Mouse (Mus musculus): Measurements from ENCODE around the gene Spata2l. TPM values are rescaled to one million over a fixed set of nuclear protein-coding genes. Genes with fewer than 3 reads are reported as not detected.
"Not testable (repeated sequence)": the region's sequence is repeated elsewhere in the genome, so short reads cannot be mapped to it uniquely, and the experiment has no call there.

Spata2l gene
- total RNA-seq, 2 experiments from 2014 or later: 3.7 to 4.2 TPM

GRCm38 (mm10) chr8:123197016-123197415 lies 39.0 kb downstream of the Spata2l start:
- not testable (repeated sequence) for DNase-seq

- no peak for DNase-seq
Observed at GRCm38 (mm10) chr8:123193771-123194170, 42.3 kb downstream of the Spata2l start.

- DNase-seq: no peak
Observed at GRCm38 (mm10) chr8:123191908-123192307, 44.1 kb downstream of the Spata2l start.

- peak; percentile 87 for DNase-seq
Observed at GRCm38 (mm10) chr8:123190678-123191077, 45.4 kb downstream of the Spata2l start.

GRCm38 (mm10) chr8:123188841-123189240 lies 47.2 kb downstream of the Spata2l start:
- no peak for DNase-seq

- DNase-seq: no peak
Observed at GRCm38 (mm10) chr8:123188006-123188405, 48.0 kb downstream of the Spata2l start.

- peak; percentile 57 for DNase-seq
Observed at GRCm38 (mm10) chr8:123185566-123186409, 50.2 kb downstream of the Spata2l start, which contains the start of gene Dpep1. TSS of gene Dpep1 (plus strand) at chr8:123186242.

- peak; percentile 50 for DNase-seq
Observed at GRCm38 (mm10) chr8:123181391-123181790, 54.6 kb downstream of the Spata2l start.

Other genes with a start within 250 kb of the Spata2l start
- 10 to 100 TPM; 85.2 to 86.3 TPM for gene Ankrd11, start 194.0 kb downstream of the Spata2l start, total RNA-seq (2021)
- 10 to 100 TPM; 68.5 to 76.5 TPM for gene Spg7, start 173.3 kb downstream of the Spata2l start, total RNA-seq (2021)
- 100 to 1,000 TPM; 641 to 660 TPM for gene Rpl13, start 133.9 kb downstream of the Spata2l start, total RNA-seq (2021)
- under 1 TPM; 0.14 to 0.16 TPM for gene Cpne7, start 118.9 kb downstream of the Spata2l start, total RNA-seq (2021)
- 1 to 10 TPM; 1.3 to 1.6 TPM for gene Sult5a1, start 77.9 kb downstream of the Spata2l start, total RNA-seq (2021)
- 10 to 100 TPM in 1 of 2 experiments, 1 to 10 TPM in 1; 7.5 to 11.6 TPM for gene Dpep1, start 50.0 kb downstream of the Spata2l start, total RNA-seq (2021)
- 10 to 100 TPM; 59.6 to 60.3 TPM for gene Chmp1a, start 23.5 kb downstream of the Spata2l start, total RNA-seq (2021)
- gene Spata33, start 23.4 kb downstream of the Spata2l start, total RNA-seq (2021): 10 to 100 TPM; 20.9 to 22.2 TPM
- gene Cdk10, start 11.4 kb downstream of the Spata2l start, total RNA-seq (2021): 10 to 100 TPM; 33.6 to 38.4 TPM
- 10 to 100 TPM; 14.4 to 14.8 TPM for gene Zfp276, start 18.0 kb upstream of the Spata2l start, total RNA-seq (2021)
- gene Vps9d1, start 18.1 kb upstream of the Spata2l start, total RNA-seq (2021): 10 to 100 TPM; 26.4 to 27.3 TPM
- gene Fanca, start 82.3 kb upstream of the Spata2l start, total RNA-seq (2021): 10 to 100 TPM; 16.7 to 22.9 TPM
- gene Spire2, start 96.5 kb upstream of the Spata2l start, total RNA-seq (2021): under 1 TPM; 0.38 to 0.61 TPM
- gene Tcf25, start 137.5 kb upstream of the Spata2l start, total RNA-seq (2021): 100 to 1,000 TPM; 174 to 178 TPM
- not detected for gene Mc1r, start 170.9 kb upstream of the Spata2l start, total RNA-seq (2021)
- gene Tubb3, start 175.2 kb upstream of the Spata2l start, total RNA-seq (2021): 1 to 10 TPM; 1.8 to 2.5 TPM
- gene Def8, start 187.3 kb upstream of the Spata2l start, total RNA-seq (2021): 10 to 100 TPM; 65.4 to 68.0 TPM
- 10 to 100 TPM; 56.2 to 56.3 TPM for gene Afg3l1, start 241.7 kb upstream of the Spata2l start, total RNA-seq (2021)